23 mouse cellular contexts compared by ENCODE assay signal in genomic region chr13:32657583-32657982, GRCm38 (mm10).
DNase-seq lines count a peak whose midpoint lies in the region; ATAC-seq and TF ChIP-seq lines count a peak whose summit lies in the region.
"Had no signal": no experiment of that assay in that cellular context is flagged by ENCODE, and none has a peak within 500 bp of the region (broad histone marks: within the 10 kb centered on the region; RNA-seq: fewer than 3 reads in every experiment).

No protein-coding gene starts in this region.

- DNase-seq in forebrain, embryonic 10.5 days (ENCODE audit: extremely low spot score, low spot score) = no peak
- DNase-seq in lung, embryonic 14.5 days = peak; percentile 72
- DNase-seq in lung, postnatal 0 days (ENCODE audit: low spot score) = no peak
- DNase-seq in brain, adult 2 months (ENCODE audit: low read depth, low spot score) = peak; percentile 30
- no peak for DNase-seq in embryo, embryonic 10 days (ENCODE audit: low spot score)
- DNase-seq: adrenal gland, postnatal 14 days; cerebellum, adult 2 months; cerebellum, postnatal 10 days; embryo, embryonic 11 days; gastrocnemius, postnatal 10 days; heart, adult 18-20 months; heart, postnatal 10 days; kidney, adult 11 months had no signal

- TF ChIP-seq EP300 in lung, postnatal 0 days (IDR thresholded peaks at IDR 0.05) = no peak

- no peak overlapping the region for H3K27ac ChIP-seq in forebrain, embryonic 15.5 days (replicated peaks)
- H3K27ac ChIP-seq in forebrain, embryonic 10.5 days = no peak overlapping the region
- no peak overlapping the region for H3K27ac ChIP-seq in lung, embryonic 14.5 days (ENCODE audit: low read depth)
- no peak overlapping the region for H3K27ac ChIP-seq in lung, postnatal 0 days (ENCODE audit: low read length)
- H3K27ac ChIP-seq in forebrain, embryonic 16.5 days (ENCODE audit: low read length) = no peak overlapping the region
- H3K27ac ChIP-seq: embryonic facial prominence, embryonic 15.5 days; heart, embryonic 10.5 days; hindbrain, embryonic 13.5 days; hindbrain, postnatal 0 days had no signal

- no peaks in the 10 kb centered on the region for H3K36me3 ChIP-seq in forebrain, embryonic 15.5 days
- no peaks in the 10 kb centered on the region for H3K36me3 ChIP-seq in forebrain, embryonic 10.5 days (replicated peaks)
- no peaks in the 10 kb centered on the region for H3K36me3 ChIP-seq in lung, embryonic 14.5 days (ENCODE audit: insufficient read depth)
- H3K36me3 ChIP-seq in lung, postnatal 0 days (ENCODE audit: insufficient read depth, low read length) = no peaks in the 10 kb centered on the region
- no peaks in the 10 kb centered on the region for H3K36me3 ChIP-seq in forebrain, embryonic 16.5 days (ENCODE audit: control insufficient read depth, insufficient read depth)
- H3K36me3 ChIP-seq: embryonic facial prominence, embryonic 15.5 days; heart, embryonic 10.5 days; hindbrain, embryonic 13.5 days had no signal

- no peak for TF ChIP-seq CTCF in lung, embryonic 14.5 days (IDR thresholded peaks at IDR 0.05; ENCODE audit: low read depth)
- no peak for TF ChIP-seq CTCF in lung, postnatal 0 days (IDR thresholded peaks at IDR 0.05)

- ATAC-seq in forebrain, embryonic 15.5 days (replicated peaks) = peak; percentile 87; the same call in 1 of the 2 replicates
- peak; percentile 69 for ATAC-seq in lung, embryonic 14.5 days (ENCODE audit: insufficient read depth)
- ATAC-seq in lung, postnatal 0 days = no peak
- peak; percentile 86 for ATAC-seq in forebrain, embryonic 16.5 days
- ATAC-seq: activated CD4-positive, CD25-positive, alpha-beta regulatory T cell, adult 4 months; hindbrain, postnatal 0 days; Patski had no signal

- no peaks in the 10 kb centered on the region for H3K27me3 ChIP-seq in forebrain, embryonic 15.5 days
- H3K27me3 ChIP-seq in forebrain, embryonic 10.5 days (ENCODE audit: poor library complexity, severe bottlenecking) = no peaks in the 10 kb centered on the region
- H3K27me3 ChIP-seq in lung, embryonic 14.5 days (ENCODE audit: insufficient read depth, low read length) = no peaks in the 10 kb centered on the region
- no peaks in the 10 kb centered on the region for H3K27me3 ChIP-seq in lung, postnatal 0 days (replicated peaks; ENCODE audit: insufficient read depth, low read length)
- no peaks in the 10 kb centered on the region for H3K27me3 ChIP-seq in forebrain, embryonic 16.5 days (replicated peaks; ENCODE audit: control insufficient read depth, insufficient read depth, low read length)
- H3K27me3 ChIP-seq: CH12.LX; embryonic facial prominence, embryonic 15.5 days; hindbrain, embryonic 13.5 days; Patski had no signal

- no peak overlapping the region for H3K9ac ChIP-seq in forebrain, embryonic 15.5 days (replicated peaks)
- no peak overlapping the region for H3K9ac ChIP-seq in lung, embryonic 14.5 days
- H3K9ac ChIP-seq in lung, postnatal 0 days (replicated peaks; ENCODE audit: low read depth) = no peak overlapping the region
- no peak overlapping the region for H3K9ac ChIP-seq in forebrain, embryonic 16.5 days (replicated peaks; ENCODE audit: low read depth, low read length)
- H3K9ac ChIP-seq: embryonic facial prominence, embryonic 15.5 days; hindbrain, embryonic 13.5 days had no signal

- no peaks in the 10 kb centered on the region for H3K4me1 ChIP-seq in forebrain, embryonic 15.5 days
- peaks cover 10% of the 10 kb centered on the region; the same call in 1 of the 2 replicates for H3K4me1 ChIP-seq in forebrain, embryonic 10.5 days
- H3K4me1 ChIP-seq in lung, embryonic 14.5 days (ENCODE audit: insufficient read depth) = no peaks in the 10 kb centered on the region
- H3K4me1 ChIP-seq in lung, postnatal 0 days (ENCODE audit: insufficient read depth, low read depth, low read length) = no peaks in the 10 kb centered on the region
- no peaks in the 10 kb centered on the region for H3K4me1 ChIP-seq in forebrain, embryonic 16.5 days (replicated peaks; ENCODE audit: control insufficient read depth, insufficient read depth, low read length)
- H3K4me1 ChIP-seq: hindbrain, embryonic 13.5 days had no signal

- no peaks in the 10 kb centered on the region for H3K9me3 ChIP-seq in forebrain, embryonic 15.5 days
- H3K9me3 ChIP-seq in forebrain, embryonic 10.5 days = no peaks in the 10 kb centered on the region
- H3K9me3 ChIP-seq in lung, embryonic 14.5 days (ENCODE audit: low read depth, low read length) = no peaks in the 10 kb centered on the region
- H3K9me3 ChIP-seq in lung, postnatal 0 days (ENCODE audit: low read length) = no peaks in the 10 kb centered on the region
- H3K9me3 ChIP-seq in forebrain, embryonic 16.5 days (ENCODE audit: control insufficient read depth, low read length) = no peaks in the 10 kb centered on the region
- H3K9me3 ChIP-seq: embryonic facial prominence, embryonic 15.5 days; heart, embryonic 10.5 days; hindbrain, embryonic 13.5 days had no signal

- 75% methylated on average over 2 of the region's 2 CpGs for WGBS in forebrain, embryonic 15.5 days
- WGBS in forebrain, embryonic 10.5 days = 96% methylated on average over 2 of the region's 2 CpGs
- 44% methylated on average over 2 of the region's 2 CpGs for WGBS in lung, embryonic 14.5 days
- 67% methylated on average over 2 of the region's 2 CpGs for WGBS in lung, postnatal 0 days
- WGBS in forebrain, embryonic 16.5 days = 73% methylated on average over 2 of the region's 2 CpGs

- no peak overlapping the region for H3K4me3 ChIP-seq in forebrain, embryonic 15.5 days
- no peak overlapping the region for H3K4me3 ChIP-seq in forebrain, embryonic 10.5 days
- no peak overlapping the region for H3K4me3 ChIP-seq in lung, embryonic 14.5 days (ENCODE audit: low read depth, low read length)
- H3K4me3 ChIP-seq in lung, postnatal 0 days (ENCODE audit: low read depth, low read length) = no peak overlapping the region
- H3K4me3 ChIP-seq in forebrain, embryonic 16.5 days (replicated peaks; ENCODE audit: low read length) = no peak overlapping the region
- H3K4me3 ChIP-seq: embryonic facial prominence, embryonic 15.5 days; erythroblast, embryonic 14.5 days; heart, embryonic 10.5 days; hindbrain, embryonic 13.5 days had no signal

- H3K4me2 ChIP-seq in forebrain, embryonic 15.5 days (replicated peaks) = no peak overlapping the region
- H3K4me2 ChIP-seq in lung, embryonic 14.5 days = no peak overlapping the region
- no peak overlapping the region for H3K4me2 ChIP-seq in lung, postnatal 0 days (replicated peaks; ENCODE audit: low read depth, low read length)
- H3K4me2 ChIP-seq in forebrain, embryonic 16.5 days (ENCODE audit: low read length) = no peak overlapping the region
- H3K4me2 ChIP-seq: embryonic facial prominence, embryonic 15.5 days; hindbrain, embryonic 13.5 days had no signal

Comparison
In these comparisons a context has a peak if more than half of its experiments do, and no peak if none do; other contexts are left out.
1. DNase-seq: peak in lung, embryonic 14.5 days (single experiment) and brain, adult 2 months (single experiment); none in forebrain, embryonic 10.5 days (single experiment), lung, postnatal 0 days (single experiment) and embryo, embryonic 10 days (single experiment).